Mouse (Mus musculus) inflammation-experienced regulatory T-cells (primary cell): ENCODE results near the gene Dnajc6. TPM values are rescaled to one million over a fixed set of nuclear protein-coding genes. Genes with fewer than 3 reads are reported as not detected.

Experiments used
- polyA plus RNA-seq, 2 experiments: library from polyadenylated mRNA; unstranded; fragments of 100-300 nt; shearing (Covaris generic); gene quantifications; one replicate each; pipeline ENCODE4 v1.2.1; 2017

Gene Dnajc6
- 1 to 10 TPM in 1 of 2 experiments, under 1 TPM in 1; 0.65 to 2.2 TPM for polyA plus RNA-seq

DNA sequence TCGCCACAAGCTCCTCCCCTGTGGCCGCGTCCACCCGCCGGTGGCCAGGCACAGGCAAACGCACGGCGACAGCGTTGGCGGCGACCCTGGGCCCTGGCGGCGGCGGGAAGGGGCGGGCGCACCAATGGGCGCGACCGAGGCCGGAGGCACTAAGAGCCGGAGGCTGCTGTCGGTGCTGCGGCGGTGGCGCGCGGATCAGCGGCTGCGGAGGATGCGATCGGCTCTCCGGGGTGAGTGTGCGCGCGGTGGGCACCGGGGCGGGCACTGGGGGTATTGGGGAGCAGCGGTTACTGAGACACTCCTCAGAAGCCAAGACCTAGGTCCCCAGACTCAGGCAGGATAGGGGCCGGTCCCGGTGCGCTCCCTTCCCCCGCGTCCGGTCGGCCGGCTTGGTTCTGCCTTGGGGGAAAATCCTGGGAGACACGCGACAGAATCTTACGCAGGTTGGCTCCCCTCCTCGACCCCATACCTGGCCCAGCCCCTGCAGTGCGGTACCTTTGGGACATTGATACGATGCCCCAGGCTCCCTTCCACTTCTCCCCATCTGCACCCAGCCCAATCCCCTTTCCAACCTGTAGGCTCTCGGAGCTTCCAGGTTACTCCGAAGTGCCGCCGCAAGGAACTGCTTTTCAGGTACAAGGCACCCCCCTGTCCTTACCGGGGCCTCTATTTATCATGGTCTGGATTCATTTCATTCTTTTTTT lies at the start of gene Dnajc6:
Gene Dnajc6 (plus strand): TSS at position 115 of the 704 bp plus-strand sequence.

DNA sequence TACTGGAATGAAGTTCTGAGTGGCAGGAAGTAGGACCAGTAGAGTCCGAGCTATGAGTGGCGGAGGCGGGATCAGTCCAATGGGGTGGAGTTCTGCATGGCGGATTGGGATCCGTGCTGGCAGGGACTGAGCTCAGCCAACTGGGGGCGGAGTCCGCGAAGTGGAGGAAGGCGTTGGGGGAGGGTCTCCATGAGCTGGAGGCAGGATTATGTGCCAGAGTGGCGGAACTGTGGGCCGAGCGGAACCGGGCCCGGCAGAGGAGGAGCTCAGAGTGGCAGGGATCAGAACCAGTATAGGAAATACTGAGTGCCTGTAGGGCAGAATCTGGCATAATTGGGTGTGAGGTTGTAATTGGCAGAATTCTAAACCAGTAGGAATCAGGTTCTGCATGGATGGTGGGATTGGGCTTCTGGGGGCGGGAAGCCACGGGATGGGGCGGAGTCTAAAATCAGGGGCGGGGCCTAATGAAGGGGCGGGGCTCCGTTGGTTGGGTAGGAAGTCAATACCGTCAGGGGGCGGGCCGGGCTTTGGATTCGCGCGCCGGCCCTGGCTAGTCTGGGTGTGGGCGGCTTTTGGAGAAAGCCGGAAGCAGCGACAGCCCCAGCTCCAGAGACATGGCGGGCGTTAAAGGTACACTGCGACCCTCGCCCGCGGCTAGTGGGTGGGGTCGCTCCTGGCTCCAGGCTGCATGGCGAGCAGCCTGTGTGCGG lies 150.9 kb downstream of the Dnajc6 start, which contains the start of gene Leprot:
Gene Leprot (plus strand): TSS at position 523 of the 710 bp plus-strand sequence.

Other genes starting within 250 kb of the Dnajc6 start
- gene Jak1, start 231.4 kb upstream of the Dnajc6 start, polyA plus RNA-seq, result 100 to 1,000 TPM; 501 to 602 TPM
- under 1 TPM; 0.13 to 0.43 TPM for gene Ak4, start 77.4 kb upstream of the Dnajc6 start, polyA plus RNA-seq
- gene Leprot, start 151.1 kb downstream of the Dnajc6 start, polyA plus RNA-seq, result 10 to 100 TPM; 71.6 to 81.7 TPM
- gene Lepr, start 220.8 kb downstream of the Dnajc6 start, polyA plus RNA-seq, result under 1 TPM; 0.17 to 0.37 TPM